Mouse (Mus musculus) thymus, adult 2 months (tissue): ENCODE results near the gene Tmx1.

Experiments
- CTCF ChIP-seq: fragments of 200-500 bp; IDR thresholded peaks from 2 replicates; pipeline ENCODE4 v1.5.1; 2012; ENCODE audit warnings: mild to moderate bottlenecking, control low read depth, low read length, moderate library complexity, borderline replicate concordance; ENCODE audit not compliant: control insufficient read depth, poor library complexity, insufficient read depth; ENCODE audit errors: extremely low read depth
- POLR2A ChIP-seq: fragments of 200-500 bp; IDR thresholded peaks from 2 replicates; pipeline ENCODE4 v1.6.1; 2012; ENCODE audit warnings: mild to moderate bottlenecking, low read length, control low read depth, moderate library complexity; ENCODE audit not compliant: control insufficient read depth, poor library complexity, insufficient read depth; ENCODE audit errors: extremely low read depth

DNA sequence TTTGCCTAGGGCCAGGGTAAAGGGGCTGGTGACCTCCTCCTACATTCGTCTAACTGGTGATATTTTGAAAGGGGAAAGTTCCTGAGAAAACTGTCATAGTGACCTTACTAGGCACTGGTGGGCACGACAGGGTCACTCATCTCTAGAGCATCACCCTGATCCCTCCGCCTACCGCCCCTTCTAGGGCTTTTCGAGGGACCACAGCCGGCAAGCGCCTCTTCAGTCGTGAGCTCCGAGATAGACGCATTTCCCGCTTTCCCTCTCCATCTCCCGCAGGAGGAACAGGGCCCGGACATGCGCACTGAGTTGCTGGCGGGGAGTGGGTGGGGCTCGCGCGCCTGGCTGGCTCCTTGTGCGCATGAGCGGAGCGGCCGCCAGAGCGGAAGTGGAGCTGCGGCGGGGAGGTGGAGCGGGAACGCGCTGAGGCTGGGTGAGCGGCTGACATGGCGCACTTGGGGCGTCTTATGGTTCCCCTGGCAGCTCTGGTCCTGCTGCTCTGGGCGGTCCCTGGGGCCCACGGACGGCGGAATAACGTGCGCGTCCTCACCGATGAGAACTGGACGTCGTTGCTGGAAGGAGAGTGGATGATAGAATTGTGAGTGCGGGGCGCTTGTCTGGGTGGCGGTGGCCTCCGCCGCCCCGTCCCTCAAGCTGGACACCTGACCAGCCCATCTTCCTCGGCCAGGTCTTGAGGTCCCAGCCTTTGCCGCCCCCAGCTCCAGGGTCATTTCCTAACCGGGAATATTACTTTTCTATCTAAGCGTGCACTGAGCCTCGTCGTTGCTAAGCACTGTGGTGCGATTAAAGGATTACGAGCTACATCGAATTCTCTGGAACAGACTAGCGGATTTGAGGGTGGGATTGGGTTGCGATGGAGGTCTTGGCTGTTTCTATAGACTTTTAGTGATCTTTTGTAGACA lies at the start of gene Tmx1:
- TF ChIP-seq CTCF (0 out of 2 replicates have a peak, but pooled peaks have one; percentile 26), POLR2A (peak; percentile 87)
